Mouse (Mus musculus) left cerebral cortex, adult 2 months (tissue): ENCODE measurements around the gene Ccdc6. TPM values are rescaled to one million over a fixed set of nuclear protein-coding genes. Genes with fewer than 3 reads are reported as not detected.

Experiments used
- DNase-seq, 2 experiments: peaks; one replicate each; pipeline ENCODE4 v3.0.0; 2021 to 2022; ENCODE audit warnings: low spot score in 2 of 2, mixed read lengths in 1 of 2; ENCODE audit errors: extremely low spot score in 1 of 2
- H3K27ac ChIP-seq: fragments of 200-600 bp; 2 replicates; pipeline ENCODE4 v1.8.1; 2022
- H3K4me3 ChIP-seq: fragments of 200-600 bp; 2 replicates; pipeline ENCODE4 v1.8.1; 2022
- CTCF ChIP-seq: fragments of 200-600 bp; IDR thresholded peaks from 2 replicates; pipeline ENCODE4 v1.8.1; 2022; ENCODE audit warnings: antibody characterized with exemption, mild to moderate bottlenecking, moderate library complexity
- intact Hi-C: fragments of 180-260 bp; cut with DNase I; formaldehyde crosslinking; loops from one replicate; pipeline ENCODE4 v1.15.1; 2025
- total RNA-seq, 2 experiments: library from RNA; stranded (reverse); gene quantifications; 2 replicates each; pipeline ENCODE4 v1.2.3; 2021

Gene Ccdc6
- total RNA-seq, 2 experiments from 2014 or later = 51.1 to 64.8 TPM

- no peak for TF ChIP-seq CTCF
- Histone ChIP-seq H3K4me3 (no peak overlapping the region), H3K27ac (no peak overlapping the region)
- intact Hi-C loops = no loop called here
- DNase-seq = no peak
Observed at GRCm38 (mm10) chr10:70069321-70069720, 27.6 kb upstream of the Ccdc6 start.

DNA sequence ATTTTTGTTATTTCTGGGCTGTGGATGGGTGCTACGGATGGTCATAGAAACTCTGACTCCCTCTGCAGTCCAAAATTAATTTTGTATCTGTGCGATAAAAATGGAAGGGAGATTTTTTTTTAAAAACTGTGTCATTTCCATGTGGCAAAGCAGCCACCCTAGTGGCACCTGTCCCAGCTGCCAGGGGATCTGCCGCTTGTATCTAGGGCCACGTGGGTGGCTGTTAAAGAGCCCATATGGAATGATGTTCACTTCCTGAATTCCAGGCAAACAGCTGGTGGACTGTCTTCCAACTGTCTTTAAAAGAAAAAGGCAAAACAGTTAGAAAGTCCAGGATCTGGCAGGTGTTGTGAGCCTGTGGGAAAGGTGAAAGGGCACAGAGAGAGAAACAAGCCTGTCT, 25.6 kb upstream of the Ccdc6 start:
- no peak overlapping the region for H3K4me3 ChIP-seq
- intact Hi-C loops = no loop called here
- peak; percentile 38 to 51 for DNase-seq
- H3K27ac ChIP-seq = no peak overlapping the region
- TF ChIP-seq CTCF = peak; percentile 10; the same call in 1 of the 2 replicates

DNA sequence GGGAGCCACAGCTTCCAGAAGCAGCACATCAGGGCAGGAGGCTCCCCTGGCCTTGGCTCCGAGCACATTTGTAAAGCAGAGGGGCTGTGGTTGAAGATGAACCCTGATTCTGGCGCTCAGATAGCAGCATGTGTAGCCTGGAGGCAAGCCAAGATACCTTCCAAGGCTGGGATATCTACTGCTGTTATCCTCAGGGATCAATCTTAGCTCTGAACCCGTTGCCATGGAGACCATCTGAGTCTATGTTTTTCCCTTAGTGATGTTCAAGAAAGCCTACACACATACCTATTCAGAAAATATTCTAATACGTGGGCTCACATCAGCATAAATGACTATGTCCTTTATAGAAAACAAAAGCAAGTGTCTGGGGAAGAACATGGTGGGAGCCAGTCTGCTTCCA, 19.5 kb upstream of the Ccdc6 start:
- intact Hi-C loops = no loop called here
- DNase-seq = peak; percentile 25 to 39
- Histone ChIP-seq H3K4me3 (no peak overlapping the region), H3K27ac (no peak overlapping the region)
- no peak for TF ChIP-seq CTCF

GRCm38 (mm10) chr10:70080908-70081307, 16.0 kb upstream of the Ccdc6 start:
- intact Hi-C loops = no loop called here
- no peak for TF ChIP-seq CTCF
- no peak for DNase-seq
- H3K4me3 ChIP-seq = no peak overlapping the region
- H3K27ac ChIP-seq = no peak overlapping the region

DNA sequence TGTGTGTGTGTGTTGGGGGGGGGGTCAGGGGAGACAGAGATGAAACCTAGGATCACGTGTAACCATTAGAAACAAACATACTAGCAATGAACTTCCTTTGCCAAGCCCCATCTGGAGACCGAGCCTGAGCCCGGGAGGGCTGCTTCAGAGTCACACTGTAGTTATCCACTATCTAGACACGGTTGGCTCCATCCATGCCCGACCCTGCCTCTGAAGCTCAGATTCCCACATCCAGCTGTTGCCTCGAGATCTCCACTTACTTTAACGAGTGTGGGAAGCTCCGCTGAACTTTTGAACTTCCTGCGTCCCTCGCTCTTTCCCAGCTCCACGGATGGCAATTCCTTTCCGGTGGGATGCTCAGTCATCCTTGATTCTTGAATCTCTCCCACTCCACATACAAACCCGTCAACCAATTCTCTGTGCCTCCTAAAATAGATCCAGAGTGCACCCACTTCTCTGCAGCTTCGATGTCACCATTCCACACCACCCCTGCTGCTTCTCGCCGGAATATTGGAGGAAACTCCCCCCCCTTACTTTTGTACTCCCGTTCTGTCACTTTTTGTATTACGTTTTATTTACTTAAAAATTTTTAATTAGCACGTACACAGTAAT, 15.3 kb upstream of the Ccdc6 start:
- H3K4me3 ChIP-seq = no peak overlapping the region
- intact Hi-C loops = no loop called here
- H3K27ac ChIP-seq = no peak overlapping the region
- no peak for TF ChIP-seq CTCF
- DNase-seq = no peak

DNA sequence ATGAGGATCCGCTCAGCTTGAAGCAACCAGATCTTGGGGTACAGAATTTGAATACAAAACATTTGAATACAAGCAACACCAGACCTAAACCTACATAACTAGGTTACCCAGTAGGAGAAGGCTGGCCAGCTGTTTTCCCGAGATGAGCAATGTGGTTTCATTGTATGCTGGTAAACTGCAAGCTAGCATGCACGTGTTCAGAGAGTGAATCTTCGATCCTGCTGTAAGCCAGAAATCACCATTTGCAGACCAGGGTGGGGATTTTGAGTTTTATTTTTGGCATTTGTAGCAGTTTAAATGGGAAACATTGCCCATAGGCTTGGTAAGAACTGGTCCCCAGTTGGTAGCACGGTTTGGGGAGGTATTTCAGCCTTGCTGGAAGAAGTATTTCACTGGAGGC, 13.7 kb upstream of the Ccdc6 start:
- TF ChIP-seq CTCF = no peak
- Histone ChIP-seq H3K27ac (no peak overlapping the region), H3K4me3 (no peak overlapping the region)
- no peak for DNase-seq
- intact Hi-C loops = no loop called here

- no peak for DNase-seq
- intact Hi-C loops = no loop called here
- H3K4me3 ChIP-seq = no peak overlapping the region
- TF ChIP-seq CTCF = no peak
- H3K27ac ChIP-seq = no peak overlapping the region
Observed at GRCm38 (mm10) chr10:70085256-70085961, 11.5 kb upstream of the Ccdc6 start.

DNA sequence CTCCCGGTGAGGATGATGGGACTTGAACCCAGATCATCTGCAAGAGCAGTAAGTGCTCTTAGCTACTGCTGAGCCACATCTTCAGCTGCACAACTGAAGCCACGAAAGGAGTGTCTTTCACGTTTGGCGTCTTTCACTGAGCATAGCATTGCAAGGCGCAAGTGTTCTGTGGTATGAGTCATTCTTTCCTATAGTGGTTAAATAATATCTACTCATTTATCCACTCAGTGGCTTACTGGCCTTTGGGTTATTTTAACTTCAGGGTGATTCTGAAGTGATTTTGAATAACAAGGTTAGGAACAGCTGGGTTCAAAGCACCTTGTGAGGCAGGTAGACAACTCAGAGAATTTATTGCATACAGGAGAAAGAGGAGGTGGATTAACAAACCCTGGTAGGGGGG, 8.1 kb upstream of the Ccdc6 start:
- H3K4me3 ChIP-seq = no peak overlapping the region
- intact Hi-C loops = no loop called here

DNA sequence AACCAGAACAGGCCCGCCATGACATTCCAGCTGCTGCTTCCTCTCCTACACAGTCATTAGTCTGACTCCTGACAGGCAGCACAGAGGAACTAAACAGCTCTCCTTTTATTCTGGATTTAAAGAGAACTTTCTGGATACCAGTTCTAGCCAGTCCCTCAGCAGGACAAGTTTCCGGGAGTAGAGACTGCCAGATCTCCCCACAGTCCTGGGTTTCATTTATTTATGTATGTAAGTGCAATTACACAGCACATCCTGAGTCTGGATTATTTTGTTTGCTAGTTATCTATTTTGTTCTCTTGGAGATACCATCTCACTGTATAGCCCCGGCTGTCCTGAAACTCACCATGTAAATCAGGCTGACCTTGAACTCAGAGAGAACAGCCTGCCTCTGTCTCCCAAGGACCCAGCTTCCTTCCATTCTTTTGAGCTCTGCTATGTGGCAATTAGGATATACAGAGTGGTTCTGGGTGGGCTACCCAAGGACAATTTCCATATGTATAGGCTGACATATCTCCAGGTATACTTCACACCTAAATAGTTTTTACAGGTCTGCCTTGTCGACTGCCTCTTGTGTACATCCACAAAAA, 5.0 kb upstream of the Ccdc6 start:
- DNase-seq = no peak
- Histone ChIP-seq H3K4me3 (no peak overlapping the region), H3K27ac (no peak overlapping the region)
- no peak for TF ChIP-seq CTCF
- intact Hi-C loops = no loop called here

More for the DNA sequence above, 8.1 kb upstream of the Ccdc6 start:
- DNase-seq = no peak
- H3K27ac ChIP-seq = no peak overlapping the region
- TF ChIP-seq CTCF = no peak

DNA sequence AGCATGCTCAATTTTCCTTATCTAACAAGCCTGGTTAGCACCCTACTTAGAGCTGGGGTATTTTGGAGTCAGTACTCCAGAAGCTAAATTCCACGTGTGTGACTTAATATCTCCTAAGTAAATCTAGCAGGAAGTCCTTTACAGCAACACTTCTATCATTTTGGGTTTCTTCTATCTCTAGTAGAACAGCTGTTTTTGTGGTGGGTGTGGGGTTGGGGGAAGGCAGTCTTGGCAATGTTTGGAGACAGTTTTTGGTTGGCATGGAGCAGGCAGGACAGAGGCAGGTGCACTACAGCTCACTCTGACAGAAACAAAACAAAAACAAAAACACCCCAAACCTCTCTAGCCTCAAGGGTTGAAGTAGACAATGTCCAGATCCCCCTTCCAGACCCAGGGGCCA, 3.1 kb upstream of the Ccdc6 start:
- H3K27ac ChIP-seq = no peak overlapping the region
- TF ChIP-seq CTCF = no peak
- H3K4me3 ChIP-seq = no peak overlapping the region
- intact Hi-C loops = no loop called here
- DNase-seq = no peak

DNA sequence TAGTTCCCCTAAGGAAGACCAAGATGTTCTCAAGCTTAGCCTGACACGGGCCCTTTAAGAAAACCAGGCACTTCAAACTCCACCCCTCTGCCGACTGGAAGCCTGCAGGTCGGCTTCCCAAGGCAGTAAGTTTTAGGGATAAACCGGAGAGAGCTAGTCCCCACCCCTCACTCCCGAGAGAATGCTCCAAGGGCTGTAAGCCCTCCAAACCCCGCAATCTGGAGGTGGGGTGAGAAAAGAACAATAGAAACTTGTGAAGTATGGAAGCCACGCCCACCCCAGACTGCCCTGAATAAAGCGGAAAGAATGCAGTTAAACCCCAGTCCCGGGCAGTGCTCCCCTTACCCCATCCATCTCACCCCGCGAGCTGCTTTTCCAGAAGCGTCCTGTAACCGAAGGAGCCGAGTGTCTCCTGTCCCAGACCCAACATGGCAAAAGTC, 1.9 kb upstream of the Ccdc6 start:
- peak; percentile 22 to 30 for DNase-seq
- H3K27ac ChIP-seq = peak overlapping the region; percentile 45
- intact Hi-C loops = loop anchor here (5.0 kb wide), 2 partner anchors 63 to 202 kb away; no protein-coding TSS in a partner anchor

DNA sequence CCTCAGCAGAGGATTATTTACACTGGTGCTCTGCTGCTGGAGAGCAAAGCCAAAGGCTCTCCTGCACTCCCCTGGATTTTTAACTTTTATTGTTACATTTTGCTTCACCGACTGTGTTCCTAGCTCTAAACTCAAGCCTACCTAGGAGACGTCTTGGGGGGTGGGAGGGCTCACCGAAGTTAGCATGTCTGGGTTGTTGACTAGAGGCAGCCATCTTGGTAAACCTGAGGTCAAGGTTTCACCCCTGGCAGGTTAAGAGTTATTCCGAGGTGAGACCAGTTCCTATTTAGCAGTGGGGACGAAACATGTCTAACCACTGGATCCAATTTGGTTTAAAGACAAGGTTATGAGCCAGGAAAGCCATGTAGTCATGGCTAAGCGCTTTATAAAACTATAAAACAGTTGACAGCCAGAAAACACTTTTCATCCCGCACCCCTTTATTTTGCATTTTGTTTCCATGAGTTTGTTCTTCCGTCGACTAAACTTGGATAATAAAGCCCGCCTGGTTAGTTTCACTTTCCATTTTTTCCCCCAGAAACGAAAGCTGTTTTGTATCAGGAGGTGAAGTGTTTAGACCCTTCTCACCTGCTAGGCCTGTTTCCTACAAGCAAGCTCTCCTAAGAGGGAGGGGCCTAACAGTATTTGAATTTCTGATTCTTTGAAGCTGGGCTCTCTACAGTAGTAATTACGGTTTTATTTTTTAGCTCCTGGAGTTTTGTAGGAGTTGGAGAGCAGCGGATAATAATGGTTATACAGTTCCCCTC, 1.2 kb upstream of the Ccdc6 start:
- peak overlapping the region; percentile 98 for H3K4me3 ChIP-seq
- TF ChIP-seq CTCF = no peak
- DNase-seq = no peak
- H3K27ac ChIP-seq = peak overlapping the region; percentile 90; the same call in 1 of the 2 replicates
- intact Hi-C loops = loop anchor here (5.0 kb wide), 2 partner anchors 63 to 202 kb away; no protein-coding TSS in a partner anchor

More for the DNA sequence above, 1.9 kb upstream of the Ccdc6 start:
- no peak for TF ChIP-seq CTCF
- H3K4me3 ChIP-seq = peak overlapping the region; percentile 42
